Mouse (Mus musculus): ENCODE data around the gene Srd5a3. TPM values are rescaled to one million over a fixed set of nuclear protein-coding genes. Genes with fewer than 3 reads are reported as not detected.

Gene Srd5a3
- polyA plus RNA-seq, 1 experiment from 2014 or later = 31.0 TPM

GRCm38 (mm10) chr5:76120634-76121033, 19.4 kb upstream of the Srd5a3 start:
- Histone ChIP-seq H3K4me2 (ENCODE audit: low read depth, low read length) (no peak overlapping the region), H3K9ac (ENCODE audit: low read depth, low read length) (no peak overlapping the region), H3K27ac (replicated peaks; ENCODE audit: low read depth, low read length) (no peak overlapping the region), H3K36me3 (ENCODE audit: control insufficient read depth, insufficient read depth, low read length) (no peaks in the 10 kb centered on the region), H3K27me3 (replicated peaks; ENCODE audit: control insufficient read depth, insufficient read depth, low read length) (no peaks in the 10 kb centered on the region), H3K9me3 (ENCODE audit: control insufficient read depth, low read length) (peaks cover 17% of the 10 kb centered on the region; the same call in 1 of the 2 replicates), H3K4me3 (ENCODE audit: low read depth, low read length) (no peak overlapping the region), H3K4me1 (ENCODE audit: control insufficient read depth, insufficient read depth, low read length) (no peaks in the 10 kb centered on the region)
- 77% methylated on average over 5 of the region's 5 CpGs for WGBS
- no peak for ATAC-seq (ENCODE audit: low read depth)
- DNase-seq (ENCODE audit: low spot score) = no peak

GRCm38 (mm10) chr5:76127584-76128316, 12.3 kb upstream of the Srd5a3 start:
- Histone ChIP-seq H3K4me3 (ENCODE audit: low read depth, low read length) (no peak overlapping the region), H3K9me3 (ENCODE audit: control insufficient read depth, low read length) (peaks cover 12% of the 10 kb centered on the region; the same call in 1 of the 2 replicates), H3K4me2 (ENCODE audit: low read depth, low read length) (no peak overlapping the region), H3K27ac (replicated peaks; ENCODE audit: low read depth, low read length) (no peak overlapping the region), H3K4me1 (ENCODE audit: control insufficient read depth, insufficient read depth, low read length) (no peaks in the 10 kb centered on the region), H3K9ac (ENCODE audit: low read depth, low read length) (no peak overlapping the region), H3K27me3 (replicated peaks; ENCODE audit: control insufficient read depth, insufficient read depth, low read length) (no peaks in the 10 kb centered on the region), H3K36me3 (ENCODE audit: control insufficient read depth, insufficient read depth, low read length) (no peaks in the 10 kb centered on the region)
- ATAC-seq (ENCODE audit: low read depth) = no peak
- WGBS = 83% methylated on average over 5 of the region's 5 CpGs
- no peak for DNase-seq (ENCODE audit: low spot score)

- Histone ChIP-seq H3K9ac (ENCODE audit: low read depth, low read length) (no peak overlapping the region), H3K9me3 (ENCODE audit: control insufficient read depth, low read length) (no peaks in the 10 kb centered on the region), H3K27ac (replicated peaks; ENCODE audit: low read depth, low read length) (no peak overlapping the region), H3K4me2 (ENCODE audit: low read depth, low read length) (no peak overlapping the region), H3K4me1 (ENCODE audit: control insufficient read depth, insufficient read depth, low read length) (no peaks in the 10 kb centered on the region), H3K27me3 (replicated peaks; ENCODE audit: control insufficient read depth, insufficient read depth, low read length) (no peaks in the 10 kb centered on the region), H3K4me3 (ENCODE audit: low read depth, low read length) (no peak overlapping the region), H3K36me3 (ENCODE audit: control insufficient read depth, insufficient read depth, low read length) (no peaks in the 10 kb centered on the region)
- 27% methylated on average over 2 of the region's 2 CpGs for WGBS
- DNase-seq (ENCODE audit: low spot score) (peak; percentile 41), ATAC-seq (ENCODE audit: low read depth) (no peak)
Observed at GRCm38 (mm10) chr5:76130292-76130691, 9.8 kb upstream of the Srd5a3 start.

GRCm38 (mm10) chr5:76131990-76132389, 8.1 kb upstream of the Srd5a3 start:
- H3K4me2 ChIP-seq (ENCODE audit: low read depth, low read length) = no peak overlapping the region
- DNase-seq (ENCODE audit: low spot score) (no peak), ATAC-seq (ENCODE audit: low read depth) (no peak)
- no peak overlapping the region for H3K9ac ChIP-seq (ENCODE audit: low read depth, low read length)
- H3K27me3 ChIP-seq (replicated peaks; ENCODE audit: control insufficient read depth, insufficient read depth, low read length) = no peaks in the 10 kb centered on the region
- WGBS = 84% methylated on average over 4 of the region's 4 CpGs
- H3K9me3 ChIP-seq (ENCODE audit: control insufficient read depth, low read length) = no peaks in the 10 kb centered on the region
- no peak overlapping the region for H3K4me3 ChIP-seq (ENCODE audit: low read depth, low read length)
- no peaks in the 10 kb centered on the region for H3K4me1 ChIP-seq (ENCODE audit: control insufficient read depth, insufficient read depth, low read length)
- no peak overlapping the region for H3K27ac ChIP-seq (replicated peaks; ENCODE audit: low read depth, low read length)
- no peaks in the 10 kb centered on the region for H3K36me3 ChIP-seq (ENCODE audit: control insufficient read depth, insufficient read depth, low read length)

- H3K4me1 ChIP-seq (ENCODE audit: control insufficient read depth, insufficient read depth, low read length) = peaks cover 5% of the 10 kb centered on the region; the same call in 1 of the 2 replicates
- H3K4me3 ChIP-seq (ENCODE audit: low read depth, low read length) = no peak overlapping the region
- no peaks in the 10 kb centered on the region for H3K27me3 ChIP-seq (replicated peaks; ENCODE audit: control insufficient read depth, insufficient read depth, low read length)
- H3K9me3 ChIP-seq (ENCODE audit: control insufficient read depth, low read length) = no peaks in the 10 kb centered on the region
- ATAC-seq (ENCODE audit: low read depth) (no peak), DNase-seq (ENCODE audit: low spot score) (peak; percentile 13)
- WGBS = 81% methylated on average over 1 of the region's 1 CpGs
- no peak overlapping the region for H3K4me2 ChIP-seq (ENCODE audit: low read depth, low read length)
- H3K27ac ChIP-seq (replicated peaks; ENCODE audit: low read depth, low read length) = no peak overlapping the region
- H3K36me3 ChIP-seq (ENCODE audit: control insufficient read depth, insufficient read depth, low read length) = no peaks in the 10 kb centered on the region
- no peak overlapping the region for H3K9ac ChIP-seq (ENCODE audit: low read depth, low read length)
Observed at GRCm38 (mm10) chr5:76135644-76136043, 4.4 kb upstream of the Srd5a3 start.

GRCm38 (mm10) chr5:76136271-76136670, 3.8 kb upstream of the Srd5a3 start:
- Histone ChIP-seq H3K4me3 (ENCODE audit: low read depth, low read length) (no peak overlapping the region), H3K9ac (ENCODE audit: low read depth, low read length) (no peak overlapping the region), H3K27ac (replicated peaks; ENCODE audit: low read depth, low read length) (no peak overlapping the region), H3K9me3 (ENCODE audit: control insufficient read depth, low read length) (no peaks in the 10 kb centered on the region), H3K4me1 (ENCODE audit: control insufficient read depth, insufficient read depth, low read length) (peaks cover 8% of the 10 kb centered on the region), H3K27me3 (replicated peaks; ENCODE audit: control insufficient read depth, insufficient read depth, low read length) (no peaks in the 10 kb centered on the region), H3K4me2 (ENCODE audit: low read depth, low read length) (no peak overlapping the region), H3K36me3 (ENCODE audit: control insufficient read depth, insufficient read depth, low read length) (no peaks in the 10 kb centered on the region)
- WGBS = 90% methylated on average over 3 of the region's 3 CpGs
- DNase-seq (ENCODE audit: low spot score) (no peak), ATAC-seq (ENCODE audit: low read depth) (no peak)

GRCm38 (mm10) chr5:76137586-76137985, 2.5 kb upstream of the Srd5a3 start:
- no peaks in the 10 kb centered on the region for H3K36me3 ChIP-seq (ENCODE audit: control insufficient read depth, insufficient read depth, low read length)
- no peaks in the 10 kb centered on the region for H3K27me3 ChIP-seq (replicated peaks; ENCODE audit: control insufficient read depth, insufficient read depth, low read length)
- H3K27ac ChIP-seq (replicated peaks; ENCODE audit: low read depth, low read length) = no peak overlapping the region
- WGBS = 87% methylated on average over 1 of the region's 1 CpGs
- peaks cover 12% of the 10 kb centered on the region for H3K4me1 ChIP-seq (ENCODE audit: control insufficient read depth, insufficient read depth, low read length)
- DNase-seq (ENCODE audit: low spot score) = no peak
- ATAC-seq (ENCODE audit: low read depth) = no peak
- no peak overlapping the region for H3K9ac ChIP-seq (ENCODE audit: low read depth, low read length)
- no peaks in the 10 kb centered on the region for H3K9me3 ChIP-seq (ENCODE audit: control insufficient read depth, low read length)
- H3K4me2 ChIP-seq (ENCODE audit: low read depth, low read length) = no peak overlapping the region
- no peak overlapping the region for H3K4me3 ChIP-seq (ENCODE audit: low read depth, low read length)

GRCm38 (mm10) chr5:76138071-76138470, 2.0 kb upstream of the Srd5a3 start:
- no peak overlapping the region for H3K9ac ChIP-seq (ENCODE audit: low read depth, low read length)
- no peaks in the 10 kb centered on the region for H3K9me3 ChIP-seq (ENCODE audit: control insufficient read depth, low read length)
- no peak for ATAC-seq (ENCODE audit: low read depth)
- no peak overlapping the region for H3K4me3 ChIP-seq (ENCODE audit: low read depth, low read length)
- H3K4me1 ChIP-seq (ENCODE audit: control insufficient read depth, insufficient read depth, low read length) = peaks cover 12% of the 10 kb centered on the region
- H3K27me3 ChIP-seq (replicated peaks; ENCODE audit: control insufficient read depth, insufficient read depth, low read length) = no peaks in the 10 kb centered on the region
- H3K4me2 ChIP-seq (ENCODE audit: low read depth, low read length) = no peak overlapping the region
- no peaks in the 10 kb centered on the region for H3K36me3 ChIP-seq (ENCODE audit: control insufficient read depth, insufficient read depth, low read length)
- WGBS = 70% methylated on average over 1 of the region's 1 CpGs
- no peak overlapping the region for H3K27ac ChIP-seq (replicated peaks; ENCODE audit: low read depth, low read length)
- DNase-seq (ENCODE audit: low spot score) = no peak

- Histone ChIP-seq H3K9ac (ENCODE audit: low read depth, low read length) (no peak overlapping the region), H3K4me3 (ENCODE audit: low read depth, low read length) (no peak overlapping the region), H3K36me3 (ENCODE audit: control insufficient read depth, insufficient read depth, low read length) (no peaks in the 10 kb centered on the region), H3K27me3 (replicated peaks; ENCODE audit: control insufficient read depth, insufficient read depth, low read length) (no peaks in the 10 kb centered on the region), H3K4me2 (ENCODE audit: low read depth, low read length) (no peak overlapping the region), H3K9me3 (ENCODE audit: control insufficient read depth, low read length) (no peaks in the 10 kb centered on the region), H3K27ac (replicated peaks; ENCODE audit: low read depth, low read length) (no peak overlapping the region), H3K4me1 (ENCODE audit: control insufficient read depth, insufficient read depth, low read length) (peaks cover 12% of the 10 kb centered on the region)
- ATAC-seq (ENCODE audit: low read depth) (no peak), DNase-seq (ENCODE audit: low spot score) (no peak)
- 74% methylated on average over 10 of the region's 10 CpGs for WGBS
Observed at GRCm38 (mm10) chr5:76138512-76138911, 1.6 kb upstream of the Srd5a3 start.

All from embryonic facial prominence, embryonic 14.5 days (tissue).